Mouse (Mus musculus): Measurements from ENCODE around the gene Krit1.

GRCm38 (mm10) chr5:3800881-3801280, 2.1 kb upstream of the Krit1 start:
- no peak for TF ChIP-seq CTCF (IDR thresholded peaks at IDR 0.05; ENCODE audit: insufficient read depth, low read length)
- no peak for TF ChIP-seq POLR2A (IDR thresholded peaks at IDR 0.05; ENCODE audit: borderline replicate concordance, extremely low read depth, low read depth, low read length)
